Mouse (Mus musculus) small intestine, adult 2 months (tissue): ENCODE measurements around the gene Irs4.

Source experiments
- CTCF ChIP-seq: fragments of 200-500 bp; IDR thresholded peaks from 2 replicates; pipeline ENCODE4 v1.5.1; 2012; ENCODE audit warnings: low read depth, mild to moderate bottlenecking, control low read depth, inconsistent platforms, low read length, moderate library complexity, mixed read lengths; ENCODE audit not compliant: insufficient replicate concordance, insufficient read length; ENCODE audit errors: extremely low read depth
- POLR2A ChIP-seq: fragments of 200-500 bp; IDR thresholded peaks from 2 replicates; pipeline ENCODE4 v1.6.1; 2012; ENCODE audit warnings: low read depth, mild to moderate bottlenecking, control low read depth, inconsistent platforms, low read length, moderate library complexity

- TF ChIP-seq CTCF (no peak), POLR2A (no peak)
Measured at GRCm38 (mm10) chrX:141724937-141725918, at the start of gene Irs4.
